In the genomic region with DNA sequence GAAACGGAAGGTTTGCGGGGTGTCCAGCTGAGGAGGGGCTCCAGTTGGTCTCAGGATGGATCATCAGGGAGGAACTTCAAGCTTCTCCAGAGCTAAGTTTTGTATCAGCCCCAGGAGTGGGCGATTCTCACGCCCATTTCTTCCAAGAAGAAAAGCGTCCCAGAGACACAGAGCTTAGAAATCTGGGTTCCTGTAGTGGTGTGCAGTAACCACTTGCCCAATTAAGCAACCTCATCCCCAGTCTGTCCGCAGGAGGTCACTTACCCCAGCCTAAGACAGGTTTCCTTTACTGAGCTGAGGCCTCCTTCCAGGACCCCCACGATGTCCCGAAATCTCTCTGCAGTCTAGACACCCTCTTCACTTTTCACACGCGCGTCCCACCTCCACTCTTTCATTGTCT, we compare ENCODE assay signal across 8 mouse cellular contexts. TPM values are rescaled to one million over a fixed set of nuclear protein-coding genes. Genes with fewer than 3 reads are reported as not detected.
DNase-seq lines count a peak whose midpoint lies in the region; ATAC-seq and TF ChIP-seq lines count a peak whose summit lies in the region.

No protein-coding gene starts in this region.

- H3K27ac ChIP-seq in layer of hippocampus, adult 2 months, result peak overlapping the region; percentile 78
- no peak overlapping the region for H3K27ac ChIP-seq in cortical plate, adult 2 months (ENCODE audit: insufficient read depth, low read length)
- peak overlapping the region; percentile 60; the same call in 1 of the 2 replicates for H3K27ac ChIP-seq in hindbrain, postnatal 0 days
- no peak overlapping the region for H3K27ac ChIP-seq in midbrain, postnatal 0 days (ENCODE audit: low read depth, low read length)

- peak overlapping the region; percentile 77 for H3K4me3 ChIP-seq in layer of hippocampus, adult 2 months
- H3K4me3 ChIP-seq in cortical plate, adult 2 months (ENCODE audit: insufficient read depth, low read length), result peak overlapping the region; percentile 80
- peak overlapping the region; percentile 45 for H3K4me3 ChIP-seq in hindbrain, postnatal 0 days (ENCODE audit: low read length)
- peak overlapping the region; percentile 49 for H3K4me3 ChIP-seq in midbrain, postnatal 0 days (ENCODE audit: low read depth, low read length)

- H3K27me3 ChIP-seq in hindbrain, postnatal 0 days (ENCODE audit: insufficient read depth, low read length), result no peaks in the 10 kb centered on the region
- no peaks in the 10 kb centered on the region for H3K27me3 ChIP-seq in midbrain, postnatal 0 days (ENCODE audit: insufficient read depth, low read length)

- TF ChIP-seq CTCF in layer of hippocampus, adult 2 months (conservative IDR thresholded peaks at IDR 0.05), result no peak
- no peak for TF ChIP-seq CTCF in cortical plate, adult 2 months (IDR thresholded peaks at IDR 0.05; ENCODE audit: extremely low read depth, insufficient read depth, low read length)
- TF ChIP-seq CTCF in hindbrain, postnatal 0 days (IDR thresholded peaks at IDR 0.05; ENCODE audit: low read depth), result no peak
- TF ChIP-seq CTCF in midbrain, postnatal 0 days (IDR thresholded peaks at IDR 0.05), result no peak

- peak overlapping the region; percentile 82 for H3K4me2 ChIP-seq in hindbrain, postnatal 0 days (ENCODE audit: low read depth, low read length)
- H3K4me2 ChIP-seq in midbrain, postnatal 0 days (ENCODE audit: low read depth, low read length, poor library complexity, severe bottlenecking), result peak overlapping the region; percentile 67

- H3K9me3 ChIP-seq in hindbrain, postnatal 0 days (ENCODE audit: low read length), result no peaks in the 10 kb centered on the region
- H3K9me3 ChIP-seq in midbrain, postnatal 0 days (ENCODE audit: low read length), result no peaks in the 10 kb centered on the region

- 8% methylated on average over 11 of the region's 11 CpGs for WGBS in hindbrain, postnatal 0 days
- WGBS in midbrain, postnatal 0 days, result 7% methylated on average over 11 of the region's 11 CpGs

- no peaks in the 10 kb centered on the region; the same call in 1 of the 2 replicates for H3K4me1 ChIP-seq in cortical plate, adult 2 months (ENCODE audit: control insufficient read depth, insufficient read depth, low read length)
- H3K4me1 ChIP-seq in hindbrain, postnatal 0 days (ENCODE audit: insufficient read depth, low read length), result peaks cover 7% of the 10 kb centered on the region; the same call in 1 of the 2 replicates
- no peaks in the 10 kb centered on the region for H3K4me1 ChIP-seq in midbrain, postnatal 0 days (ENCODE audit: insufficient read depth, low read length)

- no peak for DNase-seq in layer of hippocampus, adult 2 months (ENCODE audit: low spot score in 2 of 2)
- no peak for DNase-seq in layer of hippocampus, postnatal 25 days (ENCODE audit: extremely low spot score in 1 of 2, low spot score in 1 of 2)
- no peak for DNase-seq in hindbrain, postnatal 0 days (ENCODE audit: low spot score)
- DNase-seq in midbrain, postnatal 0 days (ENCODE audit: low spot score), result no peak
- no peak for DNase-seq in left cerebral cortex, adult 9 months (ENCODE audit: low spot score in 2 of 2)
- DNase-seq in yolk sac, embryonic 10.5 days (ENCODE audit: low spot score), result no peak
- DNase-seq in kidney, adult 18-20 months, result no peak

- ATAC-seq in hindbrain, postnatal 0 days, result no peak
- ATAC-seq in midbrain, postnatal 0 days (ENCODE audit: low FRiP score), result peak; percentile 20; the same call in 1 of the 2 replicates

- peak overlapping the region; percentile 49; the same call in 1 of the 2 replicates for H3K9ac ChIP-seq in hindbrain, postnatal 0 days (replicated peaks; ENCODE audit: low read length)
- H3K9ac ChIP-seq in midbrain, postnatal 0 days (replicated peaks; ENCODE audit: low read length, poor library complexity, severe bottlenecking), result peak overlapping the region; percentile 42

- TF ChIP-seq POLR2A in cortical plate, adult 2 months (IDR thresholded peaks at IDR 0.05; ENCODE audit: extremely low read depth, insufficient read depth, low read length), result no peak

- H3K36me3 ChIP-seq in hindbrain, postnatal 0 days (ENCODE audit: insufficient read depth, low read length), result no peaks in the 10 kb centered on the region
- no peaks in the 10 kb centered on the region for H3K36me3 ChIP-seq in midbrain, postnatal 0 days (ENCODE audit: insufficient read depth, low read length)

RNA-seq across cellular contexts. Expression of a gene that starts 0.3 kb away (rescaled TPM):
- total RNA-seq in layer of hippocampus, adult 2 months (2021), result 10 to 100 TPM; 13.0 to 13.4 TPM
- total RNA-seq in layer of hippocampus, postnatal 25 days (2021), result 10 to 100 TPM; 11.2 to 12.4 TPM
- 11.7 and 11.8 TPM in 2 replicates for polyA plus RNA-seq in cortical plate, adult 2 months (2012; rRNA removed)
- 8.3 and 12.2 TPM in 2 replicates for total RNA-seq in hindbrain, postnatal 0 days (2014; rRNA removed)
- polyA plus RNA-seq in hindbrain, postnatal 0 days (2015; fragmentation: Nextera tagmentation; extraction: Ambion mirVana), result 0.43 and 0.76 TPM in 2 replicates
- 5.8 and 7.7 TPM in 2 replicates for total RNA-seq in midbrain, postnatal 0 days (2014; rRNA removed)
- 0.38 and 0.52 TPM in 2 replicates for polyA plus RNA-seq in midbrain, postnatal 0 days (2015; fragmentation: Nextera tagmentation; extraction: Ambion mirVana)

RNA-seq across cellular contexts. Expression of a gene that starts 7.2 kb away (rescaled TPM):
- 1 to 10 TPM; 4.7 to 5.6 TPM for total RNA-seq in layer of hippocampus, adult 2 months (2021)
- 1 to 10 TPM; 5.6 to 6.0 TPM for total RNA-seq in layer of hippocampus, postnatal 25 days (2021)
- 12.3 and 15.7 TPM in 2 replicates for polyA plus RNA-seq in cortical plate, adult 2 months (2012; rRNA removed)
- total RNA-seq in hindbrain, postnatal 0 days (2014; rRNA removed), result 2.2 and 3.1 TPM in 2 replicates
- polyA plus RNA-seq in hindbrain, postnatal 0 days (2015; fragmentation: Nextera tagmentation; extraction: Ambion mirVana), result 3.5 and 3.7 TPM in 2 replicates
- 1.0 and 2.0 TPM in 2 replicates for total RNA-seq in midbrain, postnatal 0 days (2014; rRNA removed)
- 3.7 and 5.8 TPM in 2 replicates for polyA plus RNA-seq in midbrain, postnatal 0 days (2015; fragmentation: Nextera tagmentation; extraction: Ambion mirVana)

RNA-seq across cellular contexts. Expression of a gene that starts 29.1 kb away (rescaled TPM):
- total RNA-seq in layer of hippocampus, adult 2 months (2021), result under 1 TPM in 1 of 2 experiments, not detected in 1; 0.28 TPM
- total RNA-seq in layer of hippocampus, postnatal 25 days (2021), result under 1 TPM; 0.27 to 0.38 TPM
- polyA plus RNA-seq in cortical plate, adult 2 months (2012; rRNA removed), result 0.31 and 0.32 TPM in 2 replicates
- 0.31 and 3.3 TPM in 2 replicates for total RNA-seq in hindbrain, postnatal 0 days (2014; rRNA removed)
- polyA plus RNA-seq in hindbrain, postnatal 0 days (2015; fragmentation: Nextera tagmentation; extraction: Ambion mirVana), result 0.30 and 0.45 TPM in 2 replicates
- 0.57 TPM in 1 of 2 replicates, not detected in the other for total RNA-seq in midbrain, postnatal 0 days (2014; rRNA removed)
- 0.32 and 0.43 TPM in 2 replicates for polyA plus RNA-seq in midbrain, postnatal 0 days (2015; fragmentation: Nextera tagmentation; extraction: Ambion mirVana)

RNA-seq across cellular contexts. Expression of a gene that starts 32.7 kb away (rescaled TPM):
- 100 to 1,000 TPM; 172 to 204 TPM for total RNA-seq in layer of hippocampus, adult 2 months (2021)
- 100 to 1,000 TPM; 132 to 182 TPM for total RNA-seq in layer of hippocampus, postnatal 25 days (2021)
- 135 and 143 TPM in 2 replicates for polyA plus RNA-seq in cortical plate, adult 2 months (2012; rRNA removed)
- total RNA-seq in hindbrain, postnatal 0 days (2014; rRNA removed), result 46.3 and 49.3 TPM in 2 replicates
- polyA plus RNA-seq in hindbrain, postnatal 0 days (2015; fragmentation: Nextera tagmentation; extraction: Ambion mirVana), result 5.7 and 6.9 TPM in 2 replicates
- total RNA-seq in midbrain, postnatal 0 days (2014; rRNA removed), result 51.4 and 68.5 TPM in 2 replicates
- polyA plus RNA-seq in midbrain, postnatal 0 days (2015; fragmentation: Nextera tagmentation; extraction: Ambion mirVana), result 9.3 and 10.1 TPM in 2 replicates

RNA-seq across cellular contexts. Expression of a gene that starts 37.8 kb away (rescaled TPM):
- total RNA-seq in layer of hippocampus, adult 2 months (2021), result 10 to 100 TPM; 15.0 to 15.8 TPM
- total RNA-seq in layer of hippocampus, postnatal 25 days (2021), result 10 to 100 TPM; 13.4 to 14.3 TPM
- polyA plus RNA-seq in cortical plate, adult 2 months (2012; rRNA removed), result 9.7 TPM in 2 replicates
- 12.5 and 12.7 TPM in 2 replicates for total RNA-seq in hindbrain, postnatal 0 days (2014; rRNA removed)
- 5.2 and 5.7 TPM in 2 replicates for polyA plus RNA-seq in hindbrain, postnatal 0 days (2015; fragmentation: Nextera tagmentation; extraction: Ambion mirVana)
- 10.6 and 12.3 TPM in 2 replicates for total RNA-seq in midbrain, postnatal 0 days (2014; rRNA removed)
- 5.1 and 5.6 TPM in 2 replicates for polyA plus RNA-seq in midbrain, postnatal 0 days (2015; fragmentation: Nextera tagmentation; extraction: Ambion mirVana)

Comparison
In these comparisons a context has a peak if more than half of its experiments do, and no peak if none do; other contexts are left out.
1. H3K27ac ChIP-seq: peak in layer of hippocampus, adult 2 months (single experiment) and hindbrain, postnatal 0 days (single experiment); none in cortical plate, adult 2 months (single experiment) and midbrain, postnatal 0 days (single experiment).
2. Peak in every context shown above with its lines, with median percentiles within 50 percentile points of each other: H3K4me3 ChIP-seq.